Mouse (Mus musculus): Measurements from ENCODE around the gene Npy1r. TPM values are rescaled to one million over a fixed set of nuclear protein-coding genes. Genes with fewer than 3 reads are reported as not detected.

The Npy1r gene
- not detected for total RNA-seq (2023)

GRCm38 (mm10) chr8:66696970-66697843, at the start of gene Npy1r:
Gene Npy1r, plus strand, starts transcription at chr8:66697192.

DNA sequence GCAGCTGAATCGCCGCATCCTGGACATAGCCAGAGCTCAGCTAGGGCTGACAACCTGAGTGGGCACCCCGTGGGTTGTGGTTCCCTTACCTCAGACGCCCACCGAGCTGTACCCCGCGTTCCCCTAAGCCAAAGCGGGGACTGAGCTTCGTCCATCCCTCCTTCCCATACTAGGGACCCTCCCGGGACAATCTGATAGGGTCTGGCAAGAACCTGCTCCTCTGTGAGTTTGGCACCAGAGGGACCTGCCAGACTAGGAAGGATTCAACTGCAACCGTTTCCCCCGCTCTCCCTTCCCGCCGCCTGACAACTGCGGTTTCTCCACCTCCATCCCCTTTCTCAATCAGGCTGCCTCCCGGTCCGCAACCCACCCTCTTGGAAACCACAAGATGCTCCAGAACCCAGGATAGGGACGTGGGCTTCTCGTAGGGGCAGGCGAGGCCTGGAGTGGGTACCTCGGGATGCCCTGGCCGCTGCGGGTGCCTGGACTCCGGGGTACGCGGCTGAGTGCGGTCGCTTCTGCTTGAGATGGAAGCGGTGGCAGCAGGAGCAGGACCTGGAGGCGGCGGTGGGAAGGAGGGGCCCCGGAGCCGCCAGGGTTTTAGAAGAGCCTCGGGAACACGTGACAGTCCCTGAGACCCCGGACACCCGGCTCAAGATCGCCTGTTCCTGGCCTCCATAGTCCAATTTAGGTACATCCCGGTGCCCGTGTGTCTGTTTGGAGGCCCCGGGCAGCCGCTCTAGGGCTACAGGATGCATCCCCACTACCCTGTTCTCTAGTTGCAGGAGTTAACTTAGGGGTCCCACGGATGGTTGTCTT, 9.3 kb upstream of the Npy1r start, which contains the start of gene Npy5r:
Gene Npy5r, minus strand, starts transcription at position 618 of the 819 bp plus-strand sequence.

Other genes with a start within 250 kb of the Npy1r start
- 1 to 10 TPM; 5.6 to 7.9 TPM for gene Tma16, start 210.7 kb upstream of the Npy1r start, total RNA-seq (2023)
- not detected for gene Tktl2, start 185.4 kb upstream of the Npy1r start, total RNA-seq (2023)
- not detected for gene Npy5r, start 9.1 kb upstream of the Npy1r start, total RNA-seq (2023)
- gene Naf1, start 163.0 kb downstream of the Npy1r start, total RNA-seq (2023) = 1 to 10 TPM; 4.7 to 7.5 TPM